Mouse (Mus musculus) cerebellum, adult 11-12 months (tissue): ENCODE results near the gene Fam228b.
"Not testable (repeated sequence)": the region's sequence is repeated elsewhere in the genome, so short reads cannot be mapped to it uniquely, and the experiment has no call there.

Experiments
- DNase-seq: peaks from one replicate; pipeline ENCODE4 v3.0.0; 2022

Fam228b gene

GRCm38 (mm10) chr12:4740823-4741222 lies 28.2 kb downstream of the Fam228b start:
- no peak for DNase-seq

- no peak for DNase-seq
These were observed 31.0 kb downstream of the Fam228b start, which contains the start of gene Fam228a for GRCm38 (mm10) chr12:4738031-4738576. TSS of gene Fam228a (minus strand) at chr12:4738430.

- no peak for DNase-seq
These were observed 36.7 kb downstream of the Fam228b start for GRCm38 (mm10) chr12:4732332-4732731.

- no peak for DNase-seq
These were observed 37.4 kb downstream of the Fam228b start for GRCm38 (mm10) chr12:4731629-4732028.

GRCm38 (mm10) chr12:4729165-4729564 lies 39.9 kb downstream of the Fam228b start:
- no peak for DNase-seq

GRCm38 (mm10) chr12:4719762-4720754 lies 49.0 kb downstream of the Fam228b start:
- DNase-seq: no peak

DNA sequence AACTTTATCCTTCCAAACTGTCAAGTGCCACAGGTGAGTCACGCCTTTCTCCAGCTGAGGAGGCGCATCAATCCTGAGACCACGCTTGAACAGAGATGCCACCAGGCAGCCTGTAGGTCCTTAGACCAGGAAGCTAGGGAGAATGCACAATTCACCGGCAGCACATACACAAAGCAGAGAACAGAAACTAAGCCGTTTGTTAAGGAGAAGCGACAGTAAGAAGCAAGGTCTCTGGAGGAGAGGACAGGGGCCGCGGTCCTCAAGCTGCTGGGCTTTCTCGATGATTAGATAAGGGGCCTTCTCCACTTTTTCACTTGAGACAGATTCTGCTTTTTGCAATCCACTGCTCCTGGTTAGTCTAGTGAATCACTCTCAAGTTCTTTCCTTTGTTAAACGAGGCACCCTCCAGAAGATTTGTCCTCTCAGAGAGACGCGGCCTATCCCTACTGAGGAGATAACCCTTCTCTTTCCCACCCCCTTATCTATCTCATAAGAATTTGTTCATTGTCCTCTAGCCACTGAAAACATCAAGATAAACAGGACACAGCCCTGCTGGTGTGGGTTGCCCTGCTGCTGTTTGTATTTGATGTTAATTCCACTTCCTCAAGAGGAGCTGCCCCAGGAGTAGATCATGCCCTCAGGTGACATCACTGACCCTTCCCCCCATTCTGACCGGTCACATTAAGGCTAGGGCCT lies 49.9 kb downstream of the Fam228b start:
- no peak for DNase-seq

GRCm38 (mm10) chr12:4717417-4717816 lies 51.6 kb downstream of the Fam228b start:
- DNase-seq: no peak

DNA sequence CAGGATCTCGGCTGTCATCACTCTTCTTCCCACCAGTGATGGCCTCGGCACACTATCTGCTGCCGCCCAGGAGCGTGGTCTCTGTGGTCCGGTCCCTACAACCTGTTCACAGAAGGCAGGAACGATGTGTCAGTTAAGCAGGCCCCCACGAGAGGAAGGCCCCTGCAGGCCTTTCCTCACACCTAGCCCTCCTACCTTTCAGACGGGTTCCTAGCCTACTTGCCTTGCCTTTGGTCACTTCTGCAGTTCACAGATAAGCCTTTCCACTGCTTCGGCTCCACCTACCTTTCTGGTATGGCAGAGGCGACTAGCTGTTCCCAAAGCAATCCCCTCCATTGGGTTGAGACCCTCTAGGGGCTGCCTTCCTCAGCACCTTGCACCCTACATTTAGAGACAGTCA lies 53.5 kb downstream of the Fam228b start:
- no peak for DNase-seq

DNA sequence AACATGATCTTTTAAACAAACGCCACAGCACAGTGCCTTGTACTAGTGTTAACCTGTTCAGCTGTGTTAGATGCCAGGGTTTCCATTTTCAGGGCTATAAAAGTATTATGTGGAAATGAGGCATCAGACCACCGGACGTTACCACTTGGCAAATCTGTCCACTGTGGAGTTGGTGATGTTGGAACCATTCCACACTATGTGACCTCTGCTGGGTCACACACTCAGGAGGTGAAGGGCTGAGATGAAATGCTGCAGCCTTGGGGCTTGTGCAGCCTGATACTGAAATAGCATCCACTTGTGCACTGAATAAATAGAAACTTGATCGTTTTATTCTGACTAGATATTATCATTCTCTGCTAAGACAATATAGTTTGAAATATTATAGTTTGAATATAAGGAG lies 55.7 kb downstream of the Fam228b start:
- DNase-seq: no peak

GRCm38 (mm10) chr12:4709926-4710325 lies 59.1 kb downstream of the Fam228b start:
- no peak for DNase-seq

DNA sequence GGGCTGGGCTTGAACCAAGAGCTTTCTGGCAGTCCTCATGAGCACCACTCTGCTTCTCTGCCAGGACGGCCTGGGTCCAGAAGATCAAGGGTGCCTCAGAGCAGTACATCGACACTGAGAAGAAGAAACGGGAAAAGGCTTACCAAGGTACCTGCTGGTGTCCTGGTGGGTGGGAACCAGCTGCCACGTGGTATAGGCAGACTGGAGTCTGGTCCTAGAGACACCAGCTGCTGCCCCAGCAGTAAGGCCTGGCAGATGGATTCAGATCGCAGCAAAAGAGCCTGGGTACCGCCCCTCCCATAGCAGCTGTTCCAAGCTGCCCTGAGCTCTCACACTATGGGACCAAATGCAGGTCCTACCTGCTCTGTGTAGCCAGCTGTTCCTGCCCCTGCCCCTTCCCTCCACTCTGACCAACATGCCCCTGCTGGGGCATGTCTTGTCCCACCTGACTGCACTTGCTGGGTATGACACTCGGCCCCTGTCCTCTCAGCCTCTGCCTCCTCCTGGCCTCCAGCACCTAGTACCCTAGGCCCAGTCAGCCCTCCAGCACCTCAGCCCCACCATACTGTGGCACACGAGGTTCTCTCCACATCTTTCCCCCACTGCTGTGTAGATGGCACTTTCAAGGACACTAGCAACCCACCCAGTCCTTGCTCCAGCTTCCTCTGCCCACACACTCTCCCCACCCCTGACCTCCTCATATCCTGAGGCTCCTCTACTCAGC lies 60.0 kb downstream of the Fam228b start:
- no peak for DNase-seq

DNA sequence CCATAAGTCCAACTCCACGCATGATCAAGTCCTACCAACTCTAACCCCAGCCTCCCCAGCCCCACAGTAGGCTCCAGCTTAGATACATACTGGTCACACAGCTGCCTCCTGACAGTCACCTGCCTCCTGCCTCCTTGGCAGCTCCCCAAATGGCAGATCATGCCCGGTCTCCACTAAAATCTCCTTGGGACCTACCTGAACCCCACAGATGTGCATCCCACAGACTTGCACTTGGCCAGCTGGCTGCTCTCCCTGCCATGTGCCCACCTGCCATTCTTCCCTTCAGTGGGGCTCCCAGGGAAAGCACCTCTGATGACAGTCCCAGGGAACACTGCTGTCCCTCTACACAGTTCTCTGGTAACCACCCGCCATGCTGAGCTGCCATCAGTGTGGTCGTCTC lies 60.8 kb downstream of the Fam228b start:
- no peak for DNase-seq

DNA sequence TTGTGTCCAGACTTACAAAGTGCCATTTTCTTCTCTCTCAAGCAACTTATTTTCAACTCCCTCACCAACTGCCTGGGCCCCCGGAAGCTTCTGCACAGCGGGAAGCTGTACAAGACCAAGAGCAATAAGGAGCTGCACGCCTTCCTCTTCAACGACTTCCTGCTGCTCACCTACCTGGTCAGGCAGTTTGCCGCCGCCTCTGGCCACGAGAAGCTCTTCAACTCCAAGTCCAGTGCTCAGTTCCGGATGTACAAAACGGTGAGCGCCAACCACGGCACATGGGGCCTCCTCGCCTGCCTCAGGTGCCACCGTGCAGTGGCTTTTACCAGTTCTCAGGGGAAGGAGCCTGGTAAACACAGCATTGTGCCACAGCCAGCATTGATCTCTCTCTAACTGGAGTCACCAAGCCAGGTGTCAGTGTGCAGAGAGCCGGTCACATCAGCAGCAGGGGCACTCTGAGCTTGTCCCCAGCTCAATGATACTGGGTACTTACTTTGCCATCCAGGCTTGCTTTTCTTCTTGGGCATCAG lies 61.5 kb downstream of the Fam228b start:
- DNase-seq: no peak

GRCm38 (mm10) chr12:4706901-4707300 lies 62.2 kb downstream of the Fam228b start:
- DNase-seq: no peak

- DNase-seq: no peak
These were observed 62.9 kb downstream of the Fam228b start for GRCm38 (mm10) chr12:4706175-4706574.

GRCm38 (mm10) chr12:4705626-4706025 lies 63.4 kb downstream of the Fam228b start:
- not testable (repeated sequence) for DNase-seq

- no peak for DNase-seq
These were observed 74.5 kb downstream of the Fam228b start for GRCm38 (mm10) chr12:4694534-4694933.

GRCm38 (mm10) chr12:4691193-4691592 lies 77.9 kb downstream of the Fam228b start:
- DNase-seq: no peak
